Mouse (Mus musculus): ENCODE results near the gene Mtf1. TPM values are rescaled to one million over a fixed set of nuclear protein-coding genes. Genes with fewer than 3 reads are reported as not detected.

Gene Mtf1
- 12.8 and 13.2 TPM in 2 replicates for polyA plus RNA-seq (2015; fragmentation: Nextera tagmentation; extraction: Ambion mirVana)

- WGBS: 2% methylated on average over 21 of the region's 21 CpGs
- Histone ChIP-seq H3K27me3 (no peaks in the 10 kb centered on the region), H3K9ac (peak within 1 kb of the TSS; percentile 96), H3K4me2 (peak within 1 kb of the TSS; percentile 89), H3K4me3 (peak within 1 kb of the TSS; percentile 100), H3K27ac (peak within 1 kb of the TSS; percentile 99), H3K9me3 (no peaks in the 10 kb centered on the region), H3K4me1 (peaks cover 12% of the 10 kb centered on the region), H3K36me3 (peaks cover 30% of the 10 kb centered on the region)
- peak; percentile 66 for ATAC-seq (ENCODE audit: borderline replicate concordance, extremely low read depth, low FRiP score, low TSS enrichment)
Measured at GRCm38 (mm10) chr4:124801552-124802308, at the start of gene Mtf1. TSS of gene Mtf1 (plus strand) at chr4:124802104.

- peak overlapping the region; percentile 59 for H3K9ac ChIP-seq
- WGBS: 15% methylated on average over 15 of the region's 15 CpGs
- no peaks in the 10 kb centered on the region; the same call in 1 of the 2 replicates for H3K27me3 ChIP-seq
- ATAC-seq (ENCODE audit: borderline replicate concordance, extremely low read depth, low FRiP score, low TSS enrichment): no peak
- H3K36me3 ChIP-seq: no peaks in the 10 kb centered on the region
- H3K4me3 ChIP-seq: peak overlapping the region; percentile 73
- H3K9me3 ChIP-seq: no peaks in the 10 kb centered on the region
- peak overlapping the region; percentile 20 for H3K27ac ChIP-seq
- H3K4me2 ChIP-seq: peak overlapping the region; percentile 91
- peaks cover 32% of the 10 kb centered on the region for H3K4me1 ChIP-seq
Measured at GRCm38 (mm10) chr4:124752281-124753199, 49.4 kb upstream of the Mtf1 start.

GRCm38 (mm10) chr4:124755526-124755925 lies 46.4 kb upstream of the Mtf1 start:
- WGBS: 44% methylated on average over 7 of the region's 7 CpGs
- ATAC-seq (ENCODE audit: borderline replicate concordance, extremely low read depth, low FRiP score, low TSS enrichment): no peak
- no peak overlapping the region for H3K4me3 ChIP-seq
- peaks cover 41% of the 10 kb centered on the region for H3K4me1 ChIP-seq
- no peak overlapping the region for H3K4me2 ChIP-seq
- no peaks in the 10 kb centered on the region for H3K27me3 ChIP-seq
- H3K9me3 ChIP-seq: no peaks in the 10 kb centered on the region
- H3K27ac ChIP-seq: no peak overlapping the region
- no peaks in the 10 kb centered on the region for H3K36me3 ChIP-seq
- no peak overlapping the region for H3K9ac ChIP-seq

- Histone ChIP-seq H3K9me3 (no peaks in the 10 kb centered on the region), H3K27ac (peak overlapping the region; percentile 63), H3K27me3 (no peaks in the 10 kb centered on the region), H3K36me3 (no peaks in the 10 kb centered on the region), H3K4me2 (no peak overlapping the region), H3K4me3 (no peak overlapping the region), H3K9ac (no peak overlapping the region), H3K4me1 (peaks cover 16% of the 10 kb centered on the region)
- 52% methylated on average over 7 of the region's 7 CpGs for WGBS
- 0 out of 2 replicates have a peak, but pooled peaks have one; percentile 57 for ATAC-seq (ENCODE audit: borderline replicate concordance, extremely low read depth, low FRiP score, low TSS enrichment)
Measured at GRCm38 (mm10) chr4:124759305-124759811, 42.5 kb upstream of the Mtf1 start.

GRCm38 (mm10) chr4:124761201-124761600 lies 40.7 kb upstream of the Mtf1 start:
- no peak overlapping the region for H3K9ac ChIP-seq
- no peak overlapping the region for H3K27ac ChIP-seq
- H3K27me3 ChIP-seq: no peaks in the 10 kb centered on the region
- no peaks in the 10 kb centered on the region for H3K36me3 ChIP-seq
- H3K9me3 ChIP-seq: no peaks in the 10 kb centered on the region
- no peak overlapping the region for H3K4me3 ChIP-seq
- 29% methylated on average over 1 of the region's 1 CpGs for WGBS
- ATAC-seq (ENCODE audit: borderline replicate concordance, extremely low read depth, low FRiP score, low TSS enrichment): no peak
- peaks cover 13% of the 10 kb centered on the region for H3K4me1 ChIP-seq
- H3K4me2 ChIP-seq: no peak overlapping the region

GRCm38 (mm10) chr4:124762858-124763452 lies 38.9 kb upstream of the Mtf1 start:
- Histone ChIP-seq H3K36me3 (no peaks in the 10 kb centered on the region), H3K4me2 (no peak overlapping the region), H3K4me1 (peaks cover 18% of the 10 kb centered on the region), H3K27ac (no peak overlapping the region), H3K4me3 (no peak overlapping the region), H3K27me3 (no peaks in the 10 kb centered on the region), H3K9ac (no peak overlapping the region), H3K9me3 (no peaks in the 10 kb centered on the region)
- 79% methylated on average over 6 of the region's 6 CpGs for WGBS
- ATAC-seq (ENCODE audit: borderline replicate concordance, extremely low read depth, low FRiP score, low TSS enrichment): no peak

GRCm38 (mm10) chr4:124765802-124766565 lies 35.9 kb upstream of the Mtf1 start:
- H3K27ac ChIP-seq: no peak overlapping the region
- no peak overlapping the region for H3K9ac ChIP-seq
- 69% methylated on average over 23 of the region's 23 CpGs for whole genome bisulfite sequencing
- H3K4me1 ChIP-seq: peaks cover 9% of the 10 kb centered on the region; the same call in 1 of the 2 replicates
- no peaks in the 10 kb centered on the region for H3K36me3 ChIP-seq
- H3K9me3 ChIP-seq: no peaks in the 10 kb centered on the region
- no peaks in the 10 kb centered on the region for H3K27me3 ChIP-seq
- ATAC-seq (ENCODE audit: borderline replicate concordance, extremely low read depth, low FRiP score, low TSS enrichment): no peak
- no peak overlapping the region for H3K4me3 ChIP-seq
- H3K4me2 ChIP-seq: no peak overlapping the region

- 34% methylated on average over 2 of the region's 2 CpGs for WGBS
- Histone ChIP-seq H3K4me2 (no peak overlapping the region), H3K27ac (no peak overlapping the region), H3K27me3 (no peaks in the 10 kb centered on the region), H3K36me3 (no peaks in the 10 kb centered on the region), H3K4me1 (peaks cover 9% of the 10 kb centered on the region; the same call in 1 of the 2 replicates), H3K4me3 (no peak overlapping the region), H3K9ac (no peak overlapping the region), H3K9me3 (no peaks in the 10 kb centered on the region)
- ATAC-seq (ENCODE audit: borderline replicate concordance, extremely low read depth, low FRiP score, low TSS enrichment): no peak
Measured at GRCm38 (mm10) chr4:124766566-124766940, 35.4 kb upstream of the Mtf1 start.

GRCm38 (mm10) chr4:124768963-124769591 lies 32.8 kb upstream of the Mtf1 start:
- no peaks in the 10 kb centered on the region for H3K36me3 ChIP-seq
- H3K27ac ChIP-seq: no peak overlapping the region
- H3K4me3 ChIP-seq: no peak overlapping the region
- H3K9ac ChIP-seq: no peak overlapping the region
- peaks cover 9% of the 10 kb centered on the region; the same call in 1 of the 2 replicates for H3K4me1 ChIP-seq
- H3K9me3 ChIP-seq: no peaks in the 10 kb centered on the region
- no peak overlapping the region for H3K4me2 ChIP-seq
- no peak for ATAC-seq (ENCODE audit: borderline replicate concordance, extremely low read depth, low FRiP score, low TSS enrichment)
- WGBS: 76% methylated on average over 13 of the region's 13 CpGs
- no peaks in the 10 kb centered on the region for H3K27me3 ChIP-seq

GRCm38 (mm10) chr4:124770624-124771023 lies 31.3 kb upstream of the Mtf1 start:
- H3K4me3 ChIP-seq: no peak overlapping the region
- no peaks in the 10 kb centered on the region for H3K36me3 ChIP-seq
- H3K27me3 ChIP-seq: no peaks in the 10 kb centered on the region
- no peaks in the 10 kb centered on the region for H3K9me3 ChIP-seq
- ATAC-seq (ENCODE audit: borderline replicate concordance, extremely low read depth, low FRiP score, low TSS enrichment): no peak
- H3K4me2 ChIP-seq: no peak overlapping the region
- WGBS: 61% methylated on average over 5 of the region's 5 CpGs
- H3K27ac ChIP-seq: no peak overlapping the region
- peaks cover 9% of the 10 kb centered on the region; the same call in 1 of the 2 replicates for H3K4me1 ChIP-seq
- no peak overlapping the region for H3K9ac ChIP-seq
